Mouse (Mus musculus): ENCODE results near the gene Cd300lf. TPM values are rescaled to one million over a fixed set of nuclear protein-coding genes. Genes with fewer than 3 reads are reported as not detected.
A peak's percentile ranks its signal among the peaks of the same experiment; 100 is the strongest.

Gene Cd300lf
- polyA plus RNA-seq, 1 experiment = 1.2 TPM

DNA sequence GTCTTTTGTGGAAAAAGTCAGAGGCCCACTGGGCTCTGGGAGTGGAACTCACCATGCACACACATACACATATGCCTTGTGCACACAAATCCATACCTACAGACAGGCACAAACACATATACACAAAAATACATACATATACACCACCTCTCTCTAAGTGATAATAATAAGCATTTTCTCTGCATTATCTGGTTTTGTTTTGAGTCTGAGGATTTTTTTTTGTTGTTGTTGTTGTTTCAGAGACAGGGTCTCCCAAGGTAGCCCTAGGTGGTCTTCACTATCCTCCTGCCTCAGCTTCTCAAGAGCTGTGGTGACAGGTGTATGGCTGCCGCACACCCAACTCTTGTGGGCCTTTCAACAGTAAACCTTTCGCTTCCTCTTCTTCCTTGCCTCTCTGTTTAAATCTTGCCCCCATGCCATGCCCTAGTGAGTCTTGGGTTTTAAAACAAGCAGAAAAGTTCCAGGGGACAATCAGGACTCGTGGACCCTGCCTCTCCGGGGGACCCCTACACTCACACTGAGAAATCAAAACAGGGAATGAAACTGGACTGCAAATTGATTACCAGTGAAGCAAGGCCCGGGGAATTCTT lies 33.7 kb downstream of the Cd300lf start:
- WGBS = 73% methylated on average over 5 of the region's 5 CpGs

DNA sequence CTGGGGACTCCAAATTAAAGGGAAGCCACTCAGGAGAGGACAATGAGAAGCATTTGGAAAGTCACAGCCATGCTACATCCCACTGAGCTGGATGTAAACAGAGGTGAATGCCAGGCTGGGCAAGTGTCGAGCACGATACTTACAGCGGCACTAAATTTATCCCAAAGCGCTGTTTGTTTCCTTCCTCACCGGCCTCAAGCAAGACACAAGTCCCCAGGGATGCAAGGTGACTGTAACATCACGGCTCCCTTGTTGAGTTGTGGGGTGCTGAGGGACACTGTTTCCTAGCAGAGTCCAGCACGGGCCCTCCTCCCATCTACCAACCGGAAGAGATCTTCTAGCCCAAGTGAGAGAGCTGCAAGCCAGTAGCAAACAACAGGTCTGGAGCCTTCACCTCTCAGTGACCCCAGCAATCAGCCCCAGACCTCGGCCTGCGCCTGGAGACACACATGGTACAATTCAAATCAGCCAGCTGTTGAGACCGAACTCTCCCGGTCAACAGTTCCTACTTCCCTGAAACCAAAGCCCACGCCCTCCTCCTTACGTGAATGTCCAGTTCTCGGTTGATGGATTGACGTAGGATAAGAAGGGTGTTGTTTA lies 34.5 kb downstream of the Cd300lf start:
- no peaks in the 10 kb centered on the region for H3K27me3 ChIP-seq (replicated peaks; ENCODE audit: control insufficient read depth, insufficient read depth, low read length)
- TF ChIP-seq CTCF (conservative IDR thresholded peaks at IDR 0.05; ENCODE audit: insufficient read depth, insufficient read length, low read depth, low read length) (no peak), POLR2A (IDR thresholded peaks at IDR 0.05; ENCODE audit: low read depth, low read length) (no peak)
- no peak overlapping the region for H3K27ac ChIP-seq (ENCODE audit: insufficient read depth, low read depth, low read length)
- 42% methylated on average over 16 of the region's 16 CpGs for WGBS
- DNase-seq = no peak
- H3K36me3 ChIP-seq (ENCODE audit: control insufficient read depth, insufficient read depth, low read length) = no peaks in the 10 kb centered on the region
- H3K4me1 ChIP-seq (ENCODE audit: control insufficient read depth, insufficient read depth, low read length) = no peaks in the 10 kb centered on the region
- H3K4me3 ChIP-seq (ENCODE audit: insufficient read depth, low read depth, low read length) = no peak overlapping the region

More for the DNA sequence above, 33.7 kb downstream of the Cd300lf start:
- no peak overlapping the region for H3K27ac ChIP-seq (ENCODE audit: insufficient read depth, low read depth, low read length)
- no peaks in the 10 kb centered on the region for H3K27me3 ChIP-seq (replicated peaks; ENCODE audit: control insufficient read depth, insufficient read depth, low read length)
- H3K4me1 ChIP-seq (ENCODE audit: control insufficient read depth, insufficient read depth, low read length) = no peaks in the 10 kb centered on the region
- no peak for TF ChIP-seq CTCF (conservative IDR thresholded peaks at IDR 0.05; ENCODE audit: insufficient read depth, insufficient read length, low read depth, low read length)
- no peak for TF ChIP-seq POLR2A (IDR thresholded peaks at IDR 0.05; ENCODE audit: low read depth, low read length)
- no peak for DNase-seq
- H3K36me3 ChIP-seq (ENCODE audit: control insufficient read depth, insufficient read depth, low read length) = no peaks in the 10 kb centered on the region
- no peak overlapping the region for H3K4me3 ChIP-seq (ENCODE audit: insufficient read depth, low read depth, low read length)

DNA sequence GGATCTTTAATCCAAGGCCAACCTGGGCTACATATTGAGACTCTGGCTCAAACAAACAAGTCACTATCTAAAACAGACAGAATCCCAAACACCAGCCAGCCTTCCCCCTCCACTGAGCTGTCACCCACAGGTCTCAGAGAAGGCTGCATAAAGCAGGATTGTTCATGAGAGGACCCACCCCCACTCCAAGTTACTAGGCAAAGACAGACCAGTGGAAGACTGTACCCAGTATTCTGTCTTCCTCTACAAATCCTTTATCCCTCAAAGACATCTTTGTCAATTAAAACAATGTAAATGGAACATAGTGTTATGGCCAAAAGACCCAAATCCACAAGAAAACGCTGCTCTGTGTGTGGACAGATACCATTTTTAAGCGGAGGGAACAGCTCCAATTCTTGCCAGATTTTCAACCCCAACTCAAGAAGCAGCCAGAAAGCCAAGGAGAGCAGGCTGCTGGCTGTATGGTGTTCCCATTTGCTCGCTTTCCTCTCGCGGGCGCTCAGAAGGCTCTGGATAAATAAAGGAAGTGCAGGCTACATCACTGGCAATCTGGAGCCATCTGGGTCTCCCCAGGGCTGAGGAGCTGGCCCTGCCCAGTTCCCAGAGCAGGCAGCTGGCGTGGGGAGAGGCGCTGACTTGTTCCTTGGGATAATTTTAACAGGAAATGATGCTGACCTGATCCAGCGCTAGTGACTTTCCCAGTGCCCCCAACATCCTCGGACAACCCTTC lies 35.4 kb downstream of the Cd300lf start:
- TF ChIP-seq POLR2A (IDR thresholded peaks at IDR 0.05; ENCODE audit: low read depth, low read length) = no peak
- TF ChIP-seq CTCF (conservative IDR thresholded peaks at IDR 0.05; ENCODE audit: insufficient read depth, insufficient read length, low read depth, low read length) = no peak
- Histone ChIP-seq H3K27me3 (replicated peaks; ENCODE audit: control insufficient read depth, insufficient read depth, low read length) (no peaks in the 10 kb centered on the region), H3K4me3 (ENCODE audit: insufficient read depth, low read depth, low read length) (no peak overlapping the region), H3K36me3 (ENCODE audit: control insufficient read depth, insufficient read depth, low read length) (no peaks in the 10 kb centered on the region), H3K27ac (ENCODE audit: insufficient read depth, low read depth, low read length) (no peak overlapping the region), H3K4me1 (ENCODE audit: control insufficient read depth, insufficient read depth, low read length) (no peaks in the 10 kb centered on the region)
- DNase-seq = no peak
- WGBS = 45% methylated on average over 10 of the region's 10 CpGs

DNA sequence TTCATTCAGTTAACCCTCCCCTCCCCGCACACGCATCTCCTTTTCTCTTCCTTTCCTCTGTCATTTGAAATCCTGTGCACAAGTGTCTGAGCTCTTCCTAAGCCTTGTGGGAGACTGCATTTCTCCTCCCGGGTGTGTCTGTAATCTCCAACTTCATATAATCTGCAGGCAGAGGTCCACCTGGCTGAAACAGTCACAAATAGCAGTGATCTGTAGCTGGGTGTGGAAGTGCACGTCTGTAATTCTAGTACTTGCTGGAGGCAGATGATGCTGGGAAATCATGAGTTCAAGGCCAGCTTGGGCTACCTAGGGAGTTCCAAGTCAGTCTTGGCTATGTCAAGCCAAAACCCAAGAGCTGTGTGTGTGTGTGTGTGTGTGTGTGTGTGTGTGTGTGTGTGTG lies 41.7 kb downstream of the Cd300lf start:
- Histone ChIP-seq H3K27ac (ENCODE audit: insufficient read depth, low read depth, low read length) (no peak overlapping the region), H3K4me1 (ENCODE audit: control insufficient read depth, insufficient read depth, low read length) (no peaks in the 10 kb centered on the region), H3K36me3 (ENCODE audit: control insufficient read depth, insufficient read depth, low read length) (no peaks in the 10 kb centered on the region), H3K27me3 (replicated peaks; ENCODE audit: control insufficient read depth, insufficient read depth, low read length) (no peaks in the 10 kb centered on the region), H3K4me3 (ENCODE audit: insufficient read depth, low read depth, low read length) (no peak overlapping the region)
- TF ChIP-seq POLR2A (IDR thresholded peaks at IDR 0.05; ENCODE audit: low read depth, low read length) (no peak), CTCF (conservative IDR thresholded peaks at IDR 0.05; ENCODE audit: insufficient read depth, insufficient read length, low read depth, low read length) (no peak)
- 23% methylated on average over 4 of the region's 4 CpGs for WGBS
- DNase-seq = no peak

DNA sequence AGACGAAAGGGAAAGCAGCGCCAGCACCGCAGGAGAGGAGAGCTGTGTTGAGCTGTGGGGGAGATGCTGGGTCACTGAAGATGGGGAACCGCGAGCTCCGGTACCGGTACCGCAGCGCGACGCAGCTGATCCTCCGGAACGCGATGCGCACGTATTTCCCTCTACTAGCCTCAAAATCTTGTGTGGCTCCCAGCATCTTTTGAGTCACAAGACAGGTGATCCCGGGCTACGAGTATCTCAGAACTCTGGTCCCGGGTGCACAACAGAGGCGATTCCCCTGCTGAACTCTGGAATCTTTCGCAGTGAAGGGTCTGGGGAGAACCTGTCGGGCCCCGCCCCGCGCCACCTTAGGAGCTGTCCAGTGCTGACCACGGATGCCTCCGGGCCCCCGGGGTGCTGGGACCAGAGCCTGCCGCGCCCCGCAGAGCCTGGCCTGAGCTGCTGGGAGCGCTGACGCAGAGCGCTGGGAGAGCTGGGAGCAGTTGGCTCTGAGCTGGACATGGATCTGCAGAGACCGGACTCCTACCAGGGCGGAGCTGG lies 42.4 kb downstream of the Cd300lf start, which contains the start of gene Rab37:
Rab37 (plus strand) TSS at position 70 of the 540 bp plus-strand sequence.
- Histone ChIP-seq H3K4me3 (ENCODE audit: insufficient read depth, low read depth, low read length) (no peak within 1 kb of the TSS), H3K27me3 (replicated peaks; ENCODE audit: control insufficient read depth, insufficient read depth, low read length) (no peaks in the 10 kb centered on the region), H3K36me3 (ENCODE audit: control insufficient read depth, insufficient read depth, low read length) (no peaks in the 10 kb centered on the region), H3K27ac (ENCODE audit: insufficient read depth, low read depth, low read length) (no peak within 1 kb of the TSS), H3K4me1 (ENCODE audit: control insufficient read depth, insufficient read depth, low read length) (no peaks in the 10 kb centered on the region)
- TF ChIP-seq POLR2A (IDR thresholded peaks at IDR 0.05; ENCODE audit: low read depth, low read length) = no peak
- TF ChIP-seq CTCF (conservative IDR thresholded peaks at IDR 0.05; ENCODE audit: insufficient read depth, insufficient read length, low read depth, low read length) = no peak
- 2% methylated on average over 36 of the region's 36 CpGs for WGBS
- DNase-seq = no peak

DNA sequence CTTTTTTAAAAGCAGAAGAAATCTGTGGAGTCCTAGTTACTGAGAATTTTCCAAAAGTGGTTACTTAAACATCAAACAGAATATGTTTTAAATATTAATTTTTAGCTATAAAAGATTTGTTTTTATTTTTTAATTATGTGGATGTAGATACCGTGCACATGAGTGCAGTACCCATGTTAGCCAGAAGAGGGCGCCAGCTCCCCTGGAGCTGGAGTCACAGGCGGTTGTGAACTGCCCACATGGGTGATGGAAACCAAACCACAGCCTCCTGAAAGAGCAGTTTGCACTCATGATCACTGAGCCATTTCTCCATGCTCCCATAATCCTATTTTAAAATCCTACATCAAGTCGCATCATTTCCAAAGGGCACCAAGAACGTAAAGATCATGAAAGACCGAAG lies 43.9 kb downstream of the Cd300lf start:
- Histone ChIP-seq H3K27me3 (replicated peaks; ENCODE audit: control insufficient read depth, insufficient read depth, low read length) (no peaks in the 10 kb centered on the region), H3K4me3 (ENCODE audit: insufficient read depth, low read depth, low read length) (no peak overlapping the region), H3K27ac (ENCODE audit: insufficient read depth, low read depth, low read length) (no peak overlapping the region), H3K36me3 (ENCODE audit: control insufficient read depth, insufficient read depth, low read length) (no peaks in the 10 kb centered on the region), H3K4me1 (ENCODE audit: control insufficient read depth, insufficient read depth, low read length) (no peaks in the 10 kb centered on the region)
- TF ChIP-seq CTCF (conservative IDR thresholded peaks at IDR 0.05; ENCODE audit: insufficient read depth, insufficient read length, low read depth, low read length) = peak; percentile 40
- no peak for TF ChIP-seq POLR2A (IDR thresholded peaks at IDR 0.05; ENCODE audit: low read depth, low read length)
- DNase-seq = no peak
- WGBS = 66% methylated on average over 6 of the region's 6 CpGs

DNA sequence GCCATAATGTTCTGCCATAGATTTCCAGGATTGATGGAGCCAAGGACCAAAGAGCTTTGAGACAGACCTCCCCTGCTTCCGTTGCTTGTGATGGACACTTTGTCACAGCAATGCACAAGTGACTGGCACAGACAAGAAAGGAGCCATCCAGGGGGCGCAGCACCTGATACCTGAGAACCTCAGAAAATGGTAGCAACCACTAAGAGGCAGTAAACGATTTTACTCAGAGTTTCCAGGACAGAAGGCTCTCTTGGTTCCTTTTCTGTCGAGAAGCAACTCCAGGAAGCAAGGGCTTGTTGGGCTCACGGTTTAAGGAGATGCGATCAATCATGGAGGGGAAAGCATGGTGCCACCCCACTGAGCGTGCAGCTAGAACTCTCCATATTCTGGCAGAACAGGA lies 47.6 kb downstream of the Cd300lf start:
- Histone ChIP-seq H3K4me3 (ENCODE audit: insufficient read depth, low read depth, low read length) (no peak overlapping the region), H3K36me3 (ENCODE audit: control insufficient read depth, insufficient read depth, low read length) (no peaks in the 10 kb centered on the region), H3K27me3 (replicated peaks; ENCODE audit: control insufficient read depth, insufficient read depth, low read length) (no peaks in the 10 kb centered on the region), H3K27ac (ENCODE audit: insufficient read depth, low read depth, low read length) (no peak overlapping the region), H3K4me1 (ENCODE audit: control insufficient read depth, insufficient read depth, low read length) (no peaks in the 10 kb centered on the region)
- no peak for DNase-seq
- TF ChIP-seq CTCF (conservative IDR thresholded peaks at IDR 0.05; ENCODE audit: insufficient read depth, insufficient read length, low read depth, low read length) (no peak), POLR2A (IDR thresholded peaks at IDR 0.05; ENCODE audit: low read depth, low read length) (no peak)
- 39% methylated on average over 7 of the region's 7 CpGs for WGBS
